Mouse (Mus musculus) bone marrow macrophage, adult 2 months (primary cell): ENCODE measurements at regions not wholly inside any gene's neighbourhood (a gene's known extent, or its start where the extent isn't known, plus 50 kb on each side); places are given as distances from the start of the nearest gene placed in this dataset.

Experiments used
- CTCF ChIP-seq: IDR thresholded peaks from 2 replicates; pipeline ENCODE4 v1.5.1; 2012; ENCODE audit warnings: low read depth, mild to moderate bottlenecking, low read length, moderate library complexity
- POLR2A ChIP-seq: IDR thresholded peaks from 2 replicates; pipeline ENCODE4 v1.6.1; 2012; ENCODE audit warnings: mild to moderate bottlenecking, low read depth, low read length, borderline replicate concordance

DNA sequence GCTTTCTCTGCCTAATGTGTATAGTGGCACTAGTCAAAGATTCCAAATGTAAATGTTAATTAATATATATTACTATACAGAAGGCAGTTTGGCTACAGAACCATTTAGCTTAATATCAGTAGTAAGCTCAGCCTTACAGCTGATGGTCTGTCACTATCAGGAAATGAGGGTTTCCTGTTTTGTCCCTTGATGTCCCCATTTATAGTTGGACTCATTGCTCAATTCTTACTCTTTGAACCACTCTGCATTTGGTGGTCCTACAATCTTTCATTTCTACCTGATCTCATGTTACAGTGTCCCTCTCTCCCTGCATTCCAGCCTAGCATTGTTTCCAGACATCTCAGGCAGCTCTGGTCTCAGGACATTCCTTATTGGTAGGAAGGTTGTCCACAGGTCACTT, 188.8 kb upstream of the Tank start:
- TF ChIP-seq CTCF, result no peak
- TF ChIP-seq POLR2A, result no peak
